Mouse (Mus musculus) embryonic facial prominence, embryonic 11.5 days (tissue): Measurements from ENCODE around the gene B3galt5. TPM values are rescaled to one million over a fixed set of nuclear protein-coding genes. Genes with fewer than 3 reads are reported as not detected.

Source experiments
- ATAC-seq: fragments of 200-750 bp; cut with Nextera tagmentation; replicated peaks from 2 replicates; pipeline ENCODE4 v1.8.0; 2017; ENCODE audit warnings: low read depth; ENCODE audit not compliant: insufficient number of reproducible peaks, low FRiP score, low TSS enrichment
- DNase-seq: peaks from one replicate; pipeline ENCODE4 v3.0.0-alpha.2; 2015; ENCODE audit warnings: low spot score
- H3K27ac ChIP-seq: fragments of 300-500 bp; sonication (generic); replicated peaks from 2 replicates; pipeline ENCODE4 v1.5.1; 2014; ENCODE audit warnings: mild to moderate bottlenecking, low read depth, low read length, control low read depth
- H3K27me3 ChIP-seq: fragments of 300-500 bp; sonication (generic); 2 replicates; pipeline ENCODE4 v1.6.1; 2014; ENCODE audit warnings: mild to moderate bottlenecking, low read length, moderate library complexity, mixed read lengths; ENCODE audit not compliant: control insufficient read depth, insufficient read depth
- H3K36me3 ChIP-seq: fragments of 300-500 bp; sonication (generic); replicated peaks from 2 replicates; pipeline ENCODE4 v1.6.1; 2014; ENCODE audit warnings: low read depth, mild to moderate bottlenecking, low read length, moderate library complexity, mixed read lengths; ENCODE audit not compliant: control insufficient read depth, insufficient read depth
- H3K4me1 ChIP-seq: fragments of 300-500 bp; sonication (generic); 2 replicates; pipeline ENCODE4 v1.6.1; 2014; ENCODE audit warnings: low read length, mixed read lengths; ENCODE audit not compliant: control insufficient read depth, insufficient read depth
- H3K4me2 ChIP-seq: fragments of 300-500 bp; sonication (generic); 2 replicates; pipeline ENCODE4 v1.6.1; 2014; ENCODE audit warnings: low read depth, mild to moderate bottlenecking, control low read depth, low read length, moderate library complexity
- H3K4me3 ChIP-seq: fragments of 300-500 bp; sonication (generic); 2 replicates; pipeline ENCODE4 v1.5.1; 2014; ENCODE audit warnings: low read depth, low read length, control low read depth
- H3K9ac ChIP-seq: fragments of 300-500 bp; sonication (generic); replicated peaks from 2 replicates; pipeline ENCODE4 v1.6.1; 2014; ENCODE audit warnings: mild to moderate bottlenecking, control low read depth, low read length
- H3K9me3 ChIP-seq: fragments of 300-500 bp; sonication (generic); replicated peaks from 2 replicates; pipeline ENCODE4 v1.6.1; 2016; ENCODE audit warnings: mild to moderate bottlenecking, low read length, inconsistent platforms, mixed read lengths; ENCODE audit not compliant: control insufficient read depth
- WGBS: fragments of 180-500 bp; shearing (Covaris S2); extraction: QIAGEN DNeasy Blood & Tissue Kit; methylation state at CpG from one replicate; pipeline ENCODE4 v1.1.7; 2014; 5-methylcytosine and 5-hydroxymethylcytosine counted together
- polyA plus RNA-seq: library from polyadenylated mRNA; unstranded; fragments of >200 nt; fragmentation: Nextera tagmentation; extraction: Ambion mirVana; gene quantifications from 2 replicates; pipeline ENCODE4 v1.2.1, GENCODE M21; 2014

Gene B3galt5
- polyA plus RNA-seq, 1 experiment from 2014 or later = 1.2 TPM

DNA sequence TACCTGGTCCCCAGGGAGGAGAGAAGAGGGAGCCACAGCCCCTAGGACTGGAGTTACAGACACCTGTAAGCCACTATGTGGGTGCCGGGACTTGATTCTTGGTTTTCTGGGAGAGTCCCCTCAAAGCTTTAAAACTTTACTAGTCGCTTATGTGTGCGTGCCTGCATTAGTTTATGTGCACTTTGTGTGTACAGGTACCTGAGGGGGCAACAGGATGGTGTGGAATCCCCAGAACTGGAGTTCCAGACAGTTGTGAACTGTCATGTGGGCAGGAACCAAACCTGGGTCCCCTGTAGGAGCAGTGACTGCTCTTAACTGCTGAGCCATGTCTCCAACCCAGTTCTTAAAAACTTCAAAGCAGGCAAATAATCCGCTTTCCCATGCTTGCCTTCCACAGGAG is 4.3 kb upstream of the B3galt5 start:
- Histone ChIP-seq H3K4me1 (peaks cover 3% of the 10 kb centered on the region; the same call in 1 of the 2 replicates), H3K4me3 (no peak overlapping the region), H3K27ac (no peak overlapping the region), H3K9me3 (no peaks in the 10 kb centered on the region), H3K4me2 (no peak overlapping the region), H3K27me3 (no peaks in the 10 kb centered on the region), H3K9ac (no peak overlapping the region), H3K36me3 (no peaks in the 10 kb centered on the region)
- ATAC-seq (no peak), DNase-seq (no peak)
- 91% methylated on average over 4 of the region's 4 CpGs for WGBS

DNA sequence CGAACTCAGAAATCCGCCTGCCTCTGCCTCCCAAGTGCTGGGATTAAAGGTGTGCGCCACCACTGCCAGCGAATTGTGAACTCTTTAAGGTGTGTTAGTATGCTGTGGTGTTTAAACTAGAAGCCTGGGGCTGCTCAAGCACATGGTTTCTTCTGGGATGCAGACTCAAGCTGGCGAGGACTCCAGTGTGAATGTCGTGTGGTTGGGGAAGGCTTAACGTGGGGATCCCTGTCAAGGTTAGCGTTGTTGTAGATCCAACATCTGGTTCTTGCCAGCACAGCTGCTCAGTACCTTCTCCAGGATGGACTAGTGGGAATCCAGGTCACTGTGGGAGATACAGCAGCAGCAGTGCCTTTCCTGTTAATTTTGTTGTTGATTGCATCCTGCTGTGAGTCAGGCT is 3.6 kb upstream of the B3galt5 start:
- Histone ChIP-seq H3K9ac (no peak overlapping the region), H3K4me3 (no peak overlapping the region), H3K4me1 (peaks cover 3% of the 10 kb centered on the region; the same call in 1 of the 2 replicates), H3K9me3 (no peaks in the 10 kb centered on the region), H3K36me3 (no peaks in the 10 kb centered on the region), H3K4me2 (no peak overlapping the region), H3K27ac (no peak overlapping the region), H3K27me3 (no peaks in the 10 kb centered on the region)
- ATAC-seq = no peak
- DNase-seq = no peak
- 82% methylated on average over 7 of the region's 8 CpGs for WGBS

DNA sequence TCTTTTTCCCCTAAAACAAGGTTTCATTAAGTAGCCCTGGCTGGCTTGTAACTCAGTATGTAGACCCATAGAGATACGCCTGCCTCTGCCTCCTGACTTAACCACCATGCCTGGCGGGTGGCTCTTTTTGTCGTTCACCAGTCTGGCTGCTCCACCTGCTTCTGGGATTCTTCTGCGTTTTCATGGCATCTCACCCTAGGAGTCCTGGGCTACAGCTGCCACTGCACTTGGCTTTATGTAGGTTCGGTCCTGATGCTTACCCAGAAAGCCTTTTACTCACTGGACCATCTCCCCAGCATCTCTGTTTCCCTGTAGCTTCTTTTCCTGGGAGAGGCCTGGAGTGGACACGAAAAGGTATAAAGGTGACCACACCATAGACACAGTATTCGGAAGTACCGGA is 1.6 kb upstream of the B3galt5 start:
- ATAC-seq (no peak), DNase-seq (no peak)
- WGBS = 88% methylated on average over 8 of the region's 8 CpGs
- no peaks in the 10 kb centered on the region for H3K27me3 ChIP-seq
- H3K9ac ChIP-seq = no peak overlapping the region
- H3K9me3 ChIP-seq = no peaks in the 10 kb centered on the region
- H3K36me3 ChIP-seq = no peaks in the 10 kb centered on the region
- H3K4me2 ChIP-seq = no peak overlapping the region
- peaks cover 3% of the 10 kb centered on the region; the same call in 1 of the 2 replicates for H3K4me1 ChIP-seq
- no peak overlapping the region for H3K27ac ChIP-seq
- no peak overlapping the region for H3K4me3 ChIP-seq

GRCm38 (mm10) chr16:96244496-96244895 is 8.9 kb downstream of the B3galt5 start:
- no peaks in the 10 kb centered on the region for H3K9me3 ChIP-seq
- H3K27me3 ChIP-seq = no peaks in the 10 kb centered on the region
- H3K4me2 ChIP-seq = no peak overlapping the region
- no peaks in the 10 kb centered on the region for H3K36me3 ChIP-seq
- H3K9ac ChIP-seq = no peak overlapping the region
- DNase-seq (no peak), ATAC-seq (no peak)
- H3K4me3 ChIP-seq = no peak overlapping the region
- no peak overlapping the region for H3K27ac ChIP-seq
- no peaks in the 10 kb centered on the region for H3K4me1 ChIP-seq
- 80% methylated on average over 6 of the region's 6 CpGs for WGBS

DNA sequence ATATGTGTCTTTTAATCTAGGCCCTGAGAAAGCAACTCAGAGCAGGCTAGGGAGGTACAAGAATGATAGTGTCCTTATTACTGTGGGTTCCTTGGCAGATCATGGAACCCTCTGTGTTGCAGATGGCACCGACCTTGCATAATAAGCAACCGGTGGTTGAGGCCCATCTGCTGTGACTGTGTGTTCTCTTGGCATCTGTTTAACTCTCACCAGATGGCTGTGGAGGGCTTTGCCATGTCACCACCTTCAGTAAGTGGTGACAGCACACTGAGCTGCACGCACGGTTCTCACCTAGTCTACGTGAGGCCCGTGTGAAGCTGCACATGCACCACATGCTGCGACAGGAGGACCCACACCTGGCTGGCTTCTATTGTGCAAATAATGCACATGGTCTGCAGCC is 14.0 kb downstream of the B3galt5 start:
- no peak overlapping the region for H3K4me2 ChIP-seq
- DNase-seq (no peak), ATAC-seq (no peak)
- H3K4me1 ChIP-seq = no peaks in the 10 kb centered on the region
- WGBS = 86% methylated on average over 7 of the region's 7 CpGs
- H3K27ac ChIP-seq = no peak overlapping the region
- H3K4me3 ChIP-seq = no peak overlapping the region
- no peaks in the 10 kb centered on the region for H3K36me3 ChIP-seq
- no peaks in the 10 kb centered on the region for H3K27me3 ChIP-seq
- H3K9me3 ChIP-seq = no peaks in the 10 kb centered on the region
- no peak overlapping the region for H3K9ac ChIP-seq

DNA sequence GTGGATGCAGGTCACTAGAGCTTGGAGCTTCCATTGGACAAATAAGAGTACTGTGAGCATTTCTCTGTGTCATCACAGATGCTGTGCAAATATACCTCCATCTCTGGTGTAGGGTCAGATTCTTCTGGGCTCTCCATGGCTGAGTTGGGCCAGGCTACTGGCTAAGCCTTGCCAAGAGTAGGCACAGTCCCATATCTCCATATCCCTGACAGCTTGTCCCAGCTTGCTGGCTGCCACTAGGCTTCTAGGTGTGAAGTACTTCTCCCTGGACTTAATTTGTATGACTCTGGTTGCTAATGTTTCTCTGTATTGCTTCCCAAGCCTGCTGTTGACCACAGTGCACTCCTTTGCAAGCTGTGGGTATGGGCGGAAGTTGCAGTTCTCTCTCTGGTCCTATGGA is 16.5 kb downstream of the B3galt5 start:
- no peaks in the 10 kb centered on the region for H3K27me3 ChIP-seq
- WGBS = 96% methylated on average over 1 of the region's 1 CpGs
- DNase-seq = no peak

DNA sequence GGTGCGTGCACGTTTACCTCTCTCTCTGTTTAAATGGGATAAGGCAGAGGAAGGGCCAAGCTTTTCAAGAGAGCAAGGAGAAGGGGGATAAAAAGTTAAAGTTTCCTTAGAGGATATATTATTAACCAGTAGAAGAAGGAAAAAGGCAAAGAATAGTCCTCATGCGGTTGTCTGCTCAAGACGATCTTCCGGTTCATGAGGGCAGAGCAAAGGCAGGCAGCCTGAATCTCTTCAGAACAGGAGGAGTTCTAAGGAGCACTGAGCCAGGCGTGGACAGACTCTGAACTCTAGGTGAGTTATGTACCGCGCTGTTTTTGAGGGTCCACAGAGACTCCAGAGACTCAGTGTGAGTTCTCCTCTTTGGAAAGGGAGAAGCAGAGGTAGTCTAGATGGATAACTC is 22.8 kb downstream of the B3galt5 start:
- 90% methylated on average over 8 of the region's 8 CpGs for WGBS

More for the DNA sequence above, 16.5 kb downstream of the B3galt5 start:
- no peak overlapping the region for H3K9ac ChIP-seq
- H3K36me3 ChIP-seq = no peaks in the 10 kb centered on the region
- no peak for ATAC-seq
- no peak overlapping the region for H3K27ac ChIP-seq
- no peaks in the 10 kb centered on the region for H3K9me3 ChIP-seq
- H3K4me1 ChIP-seq = no peaks in the 10 kb centered on the region
- H3K4me2 ChIP-seq = no peak overlapping the region
- no peak overlapping the region for H3K4me3 ChIP-seq

DNA sequence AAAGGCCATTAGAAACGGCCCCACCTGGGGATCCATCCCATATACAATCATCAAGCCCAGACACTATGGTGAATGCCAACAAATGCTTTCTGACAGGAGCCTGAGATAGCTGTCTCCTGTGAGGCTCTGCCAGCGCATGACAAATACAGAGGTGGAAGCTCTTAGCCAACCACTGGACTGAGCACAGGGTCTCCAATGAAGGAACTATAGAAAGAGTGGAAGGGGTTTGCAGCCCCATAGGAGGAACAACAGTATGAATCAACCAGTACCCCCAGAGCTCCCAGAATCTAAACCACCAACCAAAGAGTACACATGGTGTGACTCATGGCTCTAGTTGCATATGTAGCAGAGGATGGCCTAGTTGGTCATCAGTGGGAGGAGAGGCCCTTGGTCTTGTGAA is 36.1 kb downstream of the B3galt5 start:
- DNase-seq (no peak), ATAC-seq (no peak)
- Histone ChIP-seq H3K4me2 (no peak overlapping the region), H3K27ac (no peak overlapping the region), H3K4me1 (no peaks in the 10 kb centered on the region), H3K9me3 (no peaks in the 10 kb centered on the region), H3K27me3 (no peaks in the 10 kb centered on the region), H3K36me3 (no peaks in the 10 kb centered on the region), H3K4me3 (no peak overlapping the region), H3K9ac (no peak overlapping the region)
- WGBS = 76% methylated on average over 2 of the region's 2 CpGs

More for the DNA sequence above, 22.8 kb downstream of the B3galt5 start:
- Histone ChIP-seq H3K27me3 (no peaks in the 10 kb centered on the region), H3K4me1 (no peaks in the 10 kb centered on the region), H3K36me3 (no peaks in the 10 kb centered on the region), H3K4me3 (no peak overlapping the region), H3K4me2 (no peak overlapping the region), H3K9ac (no peak overlapping the region), H3K9me3 (no peaks in the 10 kb centered on the region), H3K27ac (no peak overlapping the region)
- DNase-seq (no peak), ATAC-seq (no peak)
